Mouse (Mus musculus): ENCODE measurements around the gene Cct5.

- TF ChIP-seq CTCF (IDR thresholded peaks at IDR 0.05; ENCODE audit: insufficient read depth, low read depth, low read length) (no peak), POLR2A (IDR thresholded peaks at IDR 0.05; ENCODE audit: insufficient read depth, low read depth, low read length) (no peak)
Measured at GRCm38 (mm10) chr15:31592531-31592930, 9.1 kb downstream of the Cct5 start.

Measured in olfactory bulb, adult 2 months (tissue).